Mouse (Mus musculus): ENCODE data around the gene Pmm1. TPM values are rescaled to one million over a fixed set of nuclear protein-coding genes. Genes with fewer than 3 reads are reported as not detected.

Pmm1 gene
- 10 to 100 TPM; 13.0 to 16.0 TPM for polyA plus RNA-seq (2017; shearing (Covaris generic))

DNA sequence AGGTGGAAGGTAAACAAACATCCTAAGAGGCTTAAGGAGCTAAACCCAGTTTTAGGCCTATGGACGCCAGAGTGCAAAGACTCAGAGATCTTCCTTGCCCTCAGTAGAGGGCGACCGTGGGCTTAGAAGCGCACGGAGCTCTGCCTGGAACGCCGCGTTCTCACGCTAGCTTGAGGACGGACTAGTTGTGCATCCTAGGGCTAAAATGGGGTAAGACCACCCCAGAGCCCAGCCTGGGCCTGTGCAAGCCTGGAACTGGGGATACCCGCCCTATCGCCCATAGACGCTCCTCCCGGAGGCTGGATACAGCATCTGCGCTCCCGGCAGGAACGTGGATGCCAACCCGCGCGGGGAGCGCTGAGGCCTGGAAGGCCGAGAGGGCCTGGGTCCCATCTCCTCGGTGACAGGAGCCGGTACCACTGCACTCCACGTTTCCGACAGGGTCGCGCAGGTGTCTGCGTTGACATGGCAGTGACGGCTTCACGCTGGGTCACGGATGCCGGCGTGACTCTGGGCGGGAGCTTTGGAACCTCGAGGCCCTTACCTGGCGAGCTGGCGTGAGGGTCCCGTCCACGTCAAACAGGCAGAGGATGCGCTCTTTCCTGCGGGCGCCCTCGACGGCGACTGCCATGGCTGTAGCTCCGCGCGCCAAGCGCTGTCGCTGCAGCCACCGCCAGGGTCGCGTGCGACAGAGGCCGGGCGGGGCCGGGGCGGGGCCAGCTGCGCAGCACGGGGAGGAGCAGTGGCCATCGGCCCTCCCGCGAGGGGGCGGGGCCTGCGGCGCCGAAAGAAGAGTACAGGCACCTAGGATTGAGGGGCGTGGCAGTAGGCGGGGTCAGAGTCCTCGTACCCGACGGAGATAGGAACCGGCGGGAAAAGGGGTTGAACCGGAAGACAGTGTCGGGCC lies at the start of gene Pmm1:
Gene Pmm1 (minus strand): TSS at position 760 of the 907 bp plus-strand sequence.

DNA sequence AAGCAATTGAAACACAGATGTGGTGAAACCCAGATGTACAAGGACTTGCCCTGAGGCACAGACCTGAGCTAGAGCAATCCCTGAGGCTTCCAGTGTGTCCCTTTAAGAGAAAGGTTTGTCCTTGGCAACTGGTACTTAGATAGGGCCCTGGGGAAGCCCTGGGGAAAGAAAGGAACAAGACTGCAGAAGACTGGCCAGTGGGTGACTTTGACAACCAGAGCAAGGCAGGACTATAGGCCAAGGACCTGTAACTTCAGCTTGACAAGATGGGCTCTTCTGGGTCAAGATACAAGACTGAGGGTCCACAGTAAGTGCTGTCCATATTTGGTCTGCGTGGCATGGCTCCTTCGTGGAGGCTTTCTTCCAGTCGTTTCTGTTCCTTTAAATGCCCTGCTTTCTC lies 26.9 kb upstream of the Pmm1 start, which contains the start of gene Xrcc6:
Gene Xrcc6 (plus strand): TSS at position 190 of the 400 bp plus-strand sequence.

DNA sequence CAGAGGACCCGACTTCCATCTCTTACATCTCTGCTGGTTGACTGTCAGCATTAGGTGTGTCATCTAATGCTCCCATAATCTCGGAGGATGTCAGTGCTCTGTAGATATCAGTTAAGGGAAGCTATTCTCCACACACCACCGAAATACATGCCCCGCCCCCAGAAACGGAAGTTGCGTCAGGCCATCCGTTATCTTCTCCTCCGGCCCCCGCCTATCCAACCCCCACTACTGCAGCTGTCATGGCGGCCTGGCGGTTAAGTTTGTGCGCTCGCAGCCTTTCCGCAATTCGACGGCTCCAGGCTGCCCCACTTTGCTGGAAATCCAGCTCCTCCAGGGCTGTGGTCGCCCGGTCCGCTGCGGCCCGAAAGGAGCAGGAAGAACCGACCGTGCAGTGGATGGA lies 19.6 kb upstream of the Pmm1 start, which contains the start of gene 1700029P11Rik:
Gene 1700029P11Rik (plus strand): TSS at position 220 of the 400 bp plus-strand sequence.

DNA sequence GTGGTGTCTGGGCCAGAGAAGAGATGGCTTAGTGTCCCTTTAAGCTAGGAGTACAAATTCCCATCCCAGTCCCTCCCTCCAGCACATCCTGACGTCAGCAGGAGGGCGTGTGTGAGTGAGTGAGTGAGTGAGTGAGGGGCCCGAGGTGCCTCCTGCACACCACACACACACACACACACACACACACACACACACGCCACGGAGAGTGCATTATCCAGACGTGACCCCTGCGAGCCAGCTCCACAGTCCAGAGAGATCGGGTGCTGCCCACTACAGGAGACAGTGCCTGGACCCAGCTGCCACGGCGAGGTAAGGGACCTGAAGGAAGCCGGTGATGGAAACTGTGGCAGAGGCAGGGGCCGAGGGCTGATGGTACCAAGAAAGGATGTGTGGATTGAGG lies 24.1 kb downstream of the Pmm1 start, which contains the start of gene Csdc2:
Gene Csdc2 (plus strand): TSS at position 81 of the 400 bp plus-strand sequence.

DNA sequence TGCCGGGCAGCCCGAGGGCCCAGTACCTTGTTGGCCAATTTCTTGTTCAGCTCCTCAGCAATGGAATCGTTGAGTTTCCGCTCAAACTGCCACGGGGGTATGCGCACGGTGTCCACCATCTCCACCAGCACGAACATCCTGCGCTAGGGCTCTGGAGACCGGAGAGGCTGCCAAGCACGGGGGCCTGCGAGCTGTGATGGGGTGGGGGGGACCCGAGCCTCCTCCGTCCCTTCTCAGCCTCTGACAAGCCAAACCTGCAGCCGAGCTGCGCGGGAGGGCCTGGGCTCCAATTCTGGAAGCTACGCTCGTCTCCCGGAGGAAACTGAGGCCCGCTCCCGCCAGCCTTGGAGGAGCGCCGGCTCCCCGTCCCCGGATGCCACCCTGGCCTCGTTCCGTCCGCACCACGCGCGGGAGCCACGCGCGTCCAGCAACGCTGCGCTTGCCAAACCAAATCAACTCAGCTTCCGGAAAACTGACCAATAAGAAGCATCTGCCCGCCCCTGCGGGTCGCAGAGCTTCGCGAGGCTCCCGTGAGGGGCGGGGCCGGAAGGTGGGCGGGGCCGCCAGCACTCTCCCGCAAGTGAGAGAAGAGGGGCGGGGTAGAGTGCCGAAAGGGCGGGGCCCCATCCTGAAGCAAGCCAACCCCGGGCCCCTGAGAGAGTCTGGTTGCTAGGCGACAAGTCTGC lies 34.8 kb downstream of the Pmm1 start, which contains the start of gene Polr3h:
Gene Polr3h (minus strand): TSS at position 481 of the 686 bp plus-strand sequence.

Other genes with a start within 250 kb of the Pmm1 start
- gene Zc3h7b, start 215.9 kb downstream of the Pmm1 start, polyA plus RNA-seq (2017; shearing (Covaris generic)) = 1 to 10 TPM; 6.9 to 7.0 TPM
- gene Rangap1, start 215.4 kb downstream of the Pmm1 start, polyA plus RNA-seq (2017; shearing (Covaris generic)) = 10 to 100 TPM; 73.0 to 76.2 TPM
- gene Tef, start 158.5 kb downstream of the Pmm1 start, polyA plus RNA-seq (2017; shearing (Covaris generic)) = 10 to 100 TPM; 30.5 to 32.8 TPM
- 10 to 100 TPM; 75.8 to 78.2 TPM for gene Tob2, start 102.1 kb downstream of the Pmm1 start, polyA plus RNA-seq (2017; shearing (Covaris generic))
- gene Phf5a, start 89.0 kb downstream of the Pmm1 start, polyA plus RNA-seq (2017; shearing (Covaris generic)) = 10 to 100 TPM; 83.1 to 92.8 TPM
- 100 to 1,000 TPM; 122 to 127 TPM for gene Aco2, start 88.6 kb downstream of the Pmm1 start, polyA plus RNA-seq (2017; shearing (Covaris generic))
- gene Polr3h, start 34.7 kb downstream of the Pmm1 start, polyA plus RNA-seq (2017; shearing (Covaris generic)) = 10 to 100 TPM; 53.2 to 55.8 TPM
- gene Csdc2, start 24.2 kb downstream of the Pmm1 start, polyA plus RNA-seq (2017; shearing (Covaris generic)) = under 1 TPM in 1 of 2 experiments, not detected in 1; 0.27 TPM
- not detected for gene 1700029P11Rik, start 19.6 kb upstream of the Pmm1 start, polyA plus RNA-seq (2017; shearing (Covaris generic))
- gene Xrcc6, start 26.9 kb upstream of the Pmm1 start, polyA plus RNA-seq (2017; shearing (Covaris generic)) = 10 to 100 TPM; 62.0 to 77.7 TPM
- 10 to 100 TPM; 37.2 to 48.3 TPM for gene Desi1, start 72.9 kb upstream of the Pmm1 start, polyA plus RNA-seq (2017; shearing (Covaris generic))
- gene Snu13, start 86.7 kb upstream of the Pmm1 start, polyA plus RNA-seq (2017; shearing (Covaris generic)) = 100 to 1,000 TPM; 136 to 218 TPM
- under 1 TPM in 1 of 2 experiments, not detected in 1; 0.70 TPM for gene 4930407I10Rik, start 98.2 kb upstream of the Pmm1 start, polyA plus RNA-seq (2017; shearing (Covaris generic))
- 1 to 10 TPM in 1 of 2 experiments, under 1 TPM in 1; 0.14 to 1.4 TPM for gene Mei1, start 109.1 kb upstream of the Pmm1 start, polyA plus RNA-seq (2017; shearing (Covaris generic))
- 10 to 100 TPM; 26.9 to 37.1 TPM for gene Ccdc134, start 167.0 kb upstream of the Pmm1 start, polyA plus RNA-seq (2017; shearing (Covaris generic))
- 100 to 1,000 TPM; 108 to 135 TPM for gene Srebf2, start 186.3 kb upstream of the Pmm1 start, polyA plus RNA-seq (2017; shearing (Covaris generic))